Mouse (Mus musculus) cerebral cortex, adult 2 months (tissue): Measurements from ENCODE around the gene Il6st.

Source experiments
- WGBS: fragments of 180-500 bp; shearing (Covaris S2); methylation state at CpG from one replicate; pipeline ENCODE4 v1.1.7; 2018; 5-methylcytosine and 5-hydroxymethylcytosine counted together

Gene Il6st

GRCm38 (mm10) chr13:112442867-112443529 is 20.9 kb upstream of the Il6st start:
- WGBS: 78% methylated on average over 7 of the region's 7 CpGs

- 77% methylated on average over 8 of the region's 8 CpGs for WGBS
These were observed 16.7 kb upstream of the Il6st start for GRCm38 (mm10) chr13:112447108-112447665.

DNA sequence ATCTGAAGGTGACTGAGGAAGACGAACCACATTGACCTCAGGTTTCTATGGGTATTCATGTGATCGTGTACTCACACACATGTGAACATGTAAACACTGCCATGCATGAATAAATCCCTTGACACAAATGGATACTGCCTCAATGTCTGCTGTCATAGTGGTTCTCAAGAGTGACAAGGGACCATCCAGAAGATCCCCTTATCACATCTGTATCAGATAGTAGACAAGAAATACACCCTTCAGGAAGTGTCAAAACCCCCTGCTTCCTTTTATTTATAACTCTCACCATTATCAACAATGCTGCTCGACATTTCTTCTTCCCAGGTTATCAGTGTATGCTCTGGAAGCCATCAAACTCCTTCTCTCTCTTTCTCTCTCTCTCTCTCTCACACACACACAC is 13.7 kb upstream of the Il6st start:
- 85% methylated on average over 3 of the region's 3 CpGs for WGBS

- WGBS: 80% methylated on average over 6 of the region's 6 CpGs
These were observed 6.5 kb upstream of the Il6st start for GRCm38 (mm10) chr13:112457366-112457765.

GRCm38 (mm10) chr13:112458016-112458415 is 5.9 kb upstream of the Il6st start:
- WGBS: 89% methylated on average over 4 of the region's 4 CpGs

- WGBS: 86% methylated on average over 11 of the region's 11 CpGs
These were observed 5.3 kb upstream of the Il6st start for GRCm38 (mm10) chr13:112458435-112459018.

DNA sequence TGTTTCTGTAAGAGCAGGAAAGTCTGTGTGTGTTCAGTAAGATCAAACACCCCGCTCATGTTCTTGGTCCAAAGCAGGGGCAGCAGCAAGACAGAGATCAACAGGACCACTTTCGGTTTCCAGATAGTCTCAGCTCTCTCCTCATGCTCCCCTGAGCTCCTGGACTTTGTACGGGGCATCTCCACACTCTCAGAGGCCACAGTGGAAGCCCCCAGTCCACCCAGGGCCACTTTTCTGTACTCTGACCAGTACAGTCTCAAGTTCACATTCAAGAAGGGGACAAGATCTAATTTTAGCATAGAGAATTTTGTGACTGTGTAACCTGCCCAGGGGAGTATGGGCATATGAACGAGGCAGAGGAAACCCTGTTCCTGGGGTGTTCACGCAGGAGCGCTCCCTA is 3.9 kb upstream of the Il6st start:
- WGBS: 75% methylated on average over 6 of the region's 6 CpGs

- 80% methylated on average over 6 of the region's 6 CpGs for WGBS
These were observed 1.4 kb upstream of the Il6st start for GRCm38 (mm10) chr13:112462411-112462987.

DNA sequence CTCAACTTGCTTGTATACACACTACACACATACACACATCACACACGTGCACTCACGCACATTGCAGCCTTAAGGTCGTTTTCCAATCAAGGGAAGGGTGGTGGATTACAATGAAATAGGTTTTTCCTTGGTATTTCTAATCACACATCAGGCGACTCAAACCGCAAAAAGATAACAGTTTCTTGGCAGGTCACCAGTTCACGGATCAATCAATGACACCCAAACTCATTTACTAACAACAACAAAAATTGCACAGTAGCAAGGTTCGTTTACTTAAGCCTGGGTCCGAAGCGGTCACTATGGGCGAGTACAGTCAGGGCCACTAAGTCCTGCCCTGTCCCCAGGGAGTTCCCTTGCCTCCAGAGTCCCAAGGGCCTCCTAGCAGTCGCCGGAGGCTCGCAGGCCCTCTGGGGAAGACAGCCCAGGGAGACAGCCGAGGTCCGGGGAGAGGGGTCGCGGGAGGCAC is 500 bp upstream of the Il6st start:
- 3% methylated on average over 17 of the region's 17 CpGs for WGBS

DNA sequence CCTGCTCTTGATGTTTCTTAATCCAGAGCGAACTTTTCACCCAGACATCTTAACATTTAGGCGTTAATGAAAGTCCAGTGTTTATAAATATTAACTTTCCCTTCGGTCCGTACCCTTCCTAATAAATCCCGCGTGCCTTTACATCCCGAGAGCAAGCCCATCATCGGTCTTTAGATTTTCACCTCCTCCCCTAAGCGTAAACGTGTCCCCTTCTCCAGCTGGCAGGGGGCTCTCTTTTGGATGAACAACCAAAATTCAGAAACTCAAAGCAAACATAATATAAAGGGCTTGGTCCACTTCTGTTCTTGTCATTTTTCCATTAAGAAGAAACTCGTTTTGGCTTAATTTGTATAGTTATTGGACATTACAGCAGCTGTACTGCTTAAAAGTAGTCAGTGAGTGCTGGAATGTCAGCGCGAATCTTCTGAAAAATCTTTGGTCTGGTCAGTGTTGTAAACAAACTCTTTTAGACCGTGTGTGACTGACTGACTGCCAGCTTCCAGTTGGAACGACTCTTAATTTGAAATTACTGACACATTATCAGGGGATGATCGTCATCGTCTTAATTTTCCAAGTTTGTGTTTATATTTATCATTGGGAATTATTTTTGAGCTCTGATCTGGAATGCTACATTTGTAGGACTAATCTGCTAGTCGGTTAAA is 887 bp downstream of the Il6st start:
- 4% methylated on average over 18 of the region's 18 CpGs for WGBS

DNA sequence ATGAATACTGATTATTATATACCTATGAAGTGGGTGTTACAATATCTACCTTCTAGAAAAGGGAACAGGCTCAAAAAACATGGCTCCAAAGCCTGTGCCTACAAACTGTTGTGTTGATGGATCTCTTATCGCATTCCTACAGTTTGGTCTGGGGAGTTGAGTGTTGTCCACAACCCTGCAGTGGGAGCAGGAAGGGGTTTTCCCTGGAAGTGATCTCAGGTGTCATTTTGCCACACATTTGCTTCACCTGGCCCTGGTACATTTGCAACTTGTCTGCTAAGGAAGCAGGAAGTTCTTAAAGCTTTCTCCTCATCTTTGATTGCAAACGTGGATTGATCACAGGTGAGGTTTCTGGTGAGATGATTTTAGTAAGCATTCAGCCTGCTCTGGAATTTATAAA is 1.7 kb downstream of the Il6st start:
- 61% methylated on average over 2 of the region's 2 CpGs for WGBS

- WGBS: 68% methylated on average over 19 of the region's 19 CpGs
These were observed 2.5 kb downstream of the Il6st start for GRCm38 (mm10) chr13:112466136-112466945.

GRCm38 (mm10) chr13:112466946-112467255 is 3.0 kb downstream of the Il6st start:
- WGBS: 68% methylated on average over 3 of the region's 3 CpGs

DNA sequence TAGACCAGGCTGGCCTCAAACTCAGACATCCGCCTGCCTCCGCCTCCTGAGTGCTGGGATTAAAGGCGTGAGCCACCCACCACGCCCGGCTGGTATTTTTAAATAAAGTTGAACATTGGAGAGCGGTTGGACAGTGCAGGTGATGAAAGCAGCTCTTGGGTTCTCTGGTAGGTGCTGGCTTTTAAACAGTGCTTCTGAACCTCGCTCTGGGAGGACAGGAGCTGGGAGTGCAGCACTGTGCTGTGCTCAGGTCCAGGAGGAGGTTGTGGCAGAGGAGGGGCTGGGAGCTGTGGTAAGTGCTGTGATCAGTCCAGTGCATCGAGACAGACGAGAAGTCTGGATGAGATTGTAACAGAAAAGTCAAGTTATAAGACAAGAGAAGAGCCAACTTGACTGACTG is 3.5 kb downstream of the Il6st start:
- 74% methylated on average over 9 of the region's 9 CpGs for WGBS

- 77% methylated on average over 5 of the region's 5 CpGs for WGBS
These were observed 5.6 kb downstream of the Il6st start for GRCm38 (mm10) chr13:112469491-112469890.

GRCm38 (mm10) chr13:112471201-112471600 is 7.3 kb downstream of the Il6st start:
- 82% methylated on average over 9 of the region's 9 CpGs for WGBS

GRCm38 (mm10) chr13:112472401-112473023 is 8.6 kb downstream of the Il6st start:
- 87% methylated on average over 19 of the region's 19 CpGs for WGBS

DNA sequence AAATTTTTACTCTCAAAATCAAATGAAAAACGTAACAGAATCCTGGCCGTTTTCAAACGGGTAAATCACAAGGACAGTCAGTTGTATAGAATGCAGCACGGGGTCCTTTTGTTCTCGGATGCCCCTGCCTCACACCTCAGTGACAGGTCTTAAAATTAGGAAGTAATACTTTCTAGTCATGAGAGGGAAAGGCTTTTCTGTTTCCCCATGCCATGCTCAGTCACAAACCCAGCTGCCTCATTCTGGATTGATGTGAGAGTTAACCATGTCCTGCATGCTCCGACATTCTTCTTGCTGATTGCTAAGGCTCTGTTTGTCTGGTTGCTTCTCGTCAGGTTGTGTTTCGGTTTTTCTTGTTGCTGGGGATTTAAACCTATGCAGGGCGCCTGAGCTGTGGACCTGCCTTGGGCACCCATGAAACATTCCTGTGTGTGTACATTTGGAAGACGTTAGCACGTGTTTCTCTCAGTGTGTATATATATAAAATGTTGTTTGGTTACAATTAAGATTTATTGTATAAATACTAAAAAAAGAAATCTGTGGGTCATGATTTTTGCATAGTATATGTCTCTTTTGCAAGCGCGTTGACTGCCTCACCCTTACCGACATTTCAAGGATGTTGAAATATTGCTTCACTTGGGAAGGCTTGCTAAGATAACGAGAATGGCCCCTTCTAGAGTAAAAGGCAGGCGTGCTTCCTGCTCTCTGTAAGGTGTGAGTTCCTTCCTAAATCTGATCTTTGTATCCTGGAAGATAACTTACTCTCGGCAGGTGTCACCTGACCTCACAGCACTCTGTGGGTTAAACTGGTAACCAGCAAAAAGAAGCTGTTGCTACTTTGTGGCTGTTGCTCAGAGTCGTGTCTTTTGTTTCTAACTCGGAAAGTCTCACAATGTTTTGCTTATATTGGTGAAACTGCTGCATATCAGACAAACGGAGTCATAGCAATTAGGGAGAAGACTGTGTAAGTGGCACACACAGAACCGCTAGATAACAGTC is 10.2 kb downstream of the Il6st start:
- WGBS: 85% methylated on average over 21 of the region's 21 CpGs

- 73% methylated on average over 7 of the region's 7 CpGs for WGBS
These were observed 15.2 kb downstream of the Il6st start for GRCm38 (mm10) chr13:112479032-112479431.

- 87% methylated on average over 15 of the region's 15 CpGs for WGBS
These were observed 16.1 kb downstream of the Il6st start for GRCm38 (mm10) chr13:112479926-112480325.
